Mouse (Mus musculus) heart, postnatal 0 days (tissue): Measurements from ENCODE around the gene Cldn2.

Source experiments
- CTCF ChIP-seq: IDR thresholded peaks from 2 replicates; pipeline ENCODE4 v1.5.1; 2016; ENCODE audit warnings: antibody characterized with exemption, control low read depth, low read depth
- EP300 ChIP-seq: IDR thresholded peaks from 2 replicates; pipeline ENCODE4 v1.6.1; 2016; ENCODE audit warnings: antibody characterized with exemption, low read depth

DNA sequence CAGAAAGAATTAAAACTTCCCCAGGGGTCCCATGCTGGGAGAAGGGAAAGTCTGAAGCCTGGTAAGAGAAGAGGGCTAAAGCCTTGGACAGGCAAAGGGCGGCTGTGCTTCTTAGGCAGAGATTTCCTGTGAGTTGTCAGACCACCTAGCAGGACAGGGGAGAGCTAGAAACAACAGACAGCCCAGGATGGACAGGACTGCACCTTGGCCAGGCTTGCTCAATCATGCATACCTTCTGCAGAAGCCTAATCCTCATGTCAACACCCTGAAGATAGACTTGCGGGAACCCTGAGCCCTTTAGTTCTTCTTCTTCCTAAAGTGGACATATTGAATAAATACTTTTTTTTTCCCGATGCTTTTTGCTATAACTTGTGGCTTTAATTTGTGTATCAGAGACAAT, 675 bp upstream of the Cldn2 start:
- TF ChIP-seq EP300 (no peak), CTCF (no peak)
